Mouse (Mus musculus) neutrophil, adult 83 days (primary cell): ENCODE measurements around the gene Vmn2r61. TPM values are rescaled to one million over a fixed set of nuclear protein-coding genes. Genes with fewer than 3 reads are reported as not detected.

Experiments used
- total RNA-seq, 2 experiments: library from RNA; stranded (reverse); gene quantifications; one replicate each; pipeline ENCODE4 v1.2.4; 2023

Vmn2r61 gene
- total RNA-seq, result not detected

GRCm38 (mm10) chr7:42259753-42260152, at the start of gene Vmn2r61:
Gene Vmn2r61, plus strand, starts transcription at chr7:42260053.

Other genes with a start within 250 kb of the Vmn2r61 start
- gene Vmn2r59, start 201.0 kb upstream of the Vmn2r61 start, total RNA-seq, result under 1 TPM in 1 of 2 experiments, not detected in 1; 0.09 TPM
- gene Vmn2r60, start 152.3 kb upstream of the Vmn2r61 start, total RNA-seq, result under 1 TPM in 1 of 2 experiments, not detected in 1; 0.02 TPM
- gene 4933421I07Rik, start 188.1 kb downstream of the Vmn2r61 start, total RNA-seq, result not detected
- 10 to 100 TPM; 23.0 to 26.9 TPM for gene Zfp141, start 245.7 kb downstream of the Vmn2r61 start, total RNA-seq